Mouse (Mus musculus) heart, postnatal 0 days (tissue): ENCODE results near the gene Prkra.

ENCODE experiments used
- CTCF ChIP-seq: IDR thresholded peaks from 2 replicates; pipeline ENCODE4 v1.5.1; 2016; ENCODE audit warnings: antibody characterized with exemption, control low read depth, low read depth
- EP300 ChIP-seq: IDR thresholded peaks from 2 replicates; pipeline ENCODE4 v1.6.1; 2016; ENCODE audit warnings: antibody characterized with exemption, low read depth

- no peak for TF ChIP-seq EP300
- TF ChIP-seq CTCF, result no peak
Measured at GRCm38 (mm10) chr2:76667200-76667599, 19.4 kb upstream of the Prkra start.
